7 mouse cellular contexts compared by ENCODE assay signal in genomic region chr8:22166080-22166603, GRCm38 (mm10). TPM values are rescaled to one million over a fixed set of nuclear protein-coding genes. Genes with fewer than 3 reads are reported as not detected.
A peak's percentile ranks its signal among the peaks of the same experiment; 100 is the strongest.
DNase-seq lines count a peak whose midpoint lies in the region; ATAC-seq lines count a peak whose summit lies in the region.

Gene Nek3 (minus strand): TSS chr8:22166435.

- DNase-seq in adrenal gland, adult 8-10 months = peak; percentile 80
- DNase-seq in embryo, embryonic 9.5 days (ENCODE audit: extremely low spot score) = peak; percentile 97
- DNase-seq in kidney, adult 11 months = peak; percentile 70
- DNase-seq in limb, embryonic 10.5 days (ENCODE audit: low spot score) = peak; percentile 97
- peak; percentile 71 for DNase-seq in spleen, adult 12 weeks (ENCODE audit: low spot score)

- H3K4me2 ChIP-seq in midbrain, embryonic 13.5 days (replicated peaks) = peak within 1 kb of the TSS; percentile 57

- H3K27me3 ChIP-seq in limb, embryonic 10.5 days (ENCODE audit: low read depth, poor library complexity, severe bottlenecking) = no peaks in the 10 kb centered on the region
- H3K27me3 ChIP-seq in midbrain, embryonic 13.5 days = no peaks in the 10 kb centered on the region

- no peaks in the 10 kb centered on the region for H3K9me3 ChIP-seq in limb, embryonic 10.5 days (replicated peaks)
- H3K9me3 ChIP-seq in midbrain, embryonic 13.5 days = no peaks in the 10 kb centered on the region

- 0% methylated on average over 40 of the region's 43 CpGs for WGBS in limb, embryonic 10.5 days
- WGBS in midbrain, embryonic 13.5 days = under 1% methylated on average over 33 of the region's 43 CpGs

- peaks cover 40% of the 10 kb centered on the region for H3K36me3 ChIP-seq in limb, embryonic 10.5 days
- peaks cover 11% of the 10 kb centered on the region for H3K36me3 ChIP-seq in midbrain, embryonic 13.5 days

- H3K4me3 ChIP-seq in limb, embryonic 10.5 days = peak within 1 kb of the TSS; percentile 65
- peak within 1 kb of the TSS; percentile 58 for H3K4me3 ChIP-seq in midbrain, embryonic 13.5 days (replicated peaks)

- peaks cover 14% of the 10 kb centered on the region for H3K4me1 ChIP-seq in limb, embryonic 10.5 days
- peaks cover 8% of the 10 kb centered on the region; the same call in 1 of the 2 replicates for H3K4me1 ChIP-seq in midbrain, embryonic 13.5 days (replicated peaks)

- peak within 1 kb of the TSS; percentile 89 for H3K27ac ChIP-seq in limb, embryonic 10.5 days
- peak within 1 kb of the TSS; percentile 85 for H3K27ac ChIP-seq in midbrain, embryonic 13.5 days

- ATAC-seq in granulocyte monocyte progenitor cell, adult 5-6 weeks (replicated peaks; ENCODE audit: poor library complexity, severe bottlenecking) = peak; percentile 94
- peak; percentile 99 for ATAC-seq in midbrain, embryonic 13.5 days

- peak within 1 kb of the TSS; percentile 61 for H3K9ac ChIP-seq in midbrain, embryonic 13.5 days (replicated peaks)

RNA-seq across cellular contexts. Expression of gene Nek3, which starts in this region (rescaled TPM):
- total RNA-seq in adrenal gland, adult 8-10 months (2022) = 10 to 100 TPM in 2 of 4 experiments, 1 to 10 TPM in 2; 5.2 to 16.0 (median 9.4) TPM
- total RNA-seq in granulocyte monocyte progenitor cell, adult 5-6 weeks (2014; fragmentation: Nextera tagmentation) = 1.1 and 1.9 TPM in 2 replicates
- 3.1 and 7.2 TPM in 2 replicates for total RNA-seq in granulocyte monocyte progenitor cell, adult 5-6 weeks (2017)
- polyA plus RNA-seq in limb, embryonic 10.5 days (2016; fragmentation: Nextera tagmentation; extraction: Ambion mirVana) = 7.1 TPM in 2 replicates
- 8.9 and 9.1 TPM in 2 replicates for polyA plus RNA-seq in midbrain, embryonic 13.5 days (2015; fragmentation: Nextera tagmentation; extraction: Ambion mirVana)

Comparison
In these comparisons a context has a peak if more than half of its experiments do, and no peak if none do; other contexts are left out.
1. Peak in every context shown above with its lines: DNase-seq, ATAC-seq, H3K4me3 ChIP-seq and H3K27ac ChIP-seq.